Mouse (Mus musculus) cerebellum, adult 8-10 months (tissue): ENCODE results near the gene Olfr1499.
A peak's percentile ranks its signal among the peaks of the same experiment; 100 is the strongest.
"Not testable (repeated sequence)": the region's sequence is repeated elsewhere in the genome, so short reads cannot be mapped to it uniquely, and the experiment has no call there.

Experiments
- DNase-seq: peaks from one replicate; pipeline ENCODE4 v3.0.0; 2022

Olfr1499 gene

GRCm38 (mm10) chr19:13819347-13819746, at the start of gene Olfr1499:
TSS of gene Olfr1499 (minus strand) at chr19:13819447.
- DNase-seq: no peak

- DNase-seq: no peak
Observed at GRCm38 (mm10) chr19:13861495-13861894, 42.2 kb upstream of the Olfr1499 start, which contains the start of gene Olfr1502. TSS of gene Olfr1502 (plus strand) at chr19:13861795.

- DNase-seq: not testable (repeated sequence)
Observed at GRCm38 (mm10) chr19:13850592-13850991, 31.3 kb upstream of the Olfr1499 start, which contains the start of gene Olfr1501. TSS of gene Olfr1501 (minus strand) at chr19:13850692.

- DNase-seq: no peak
Observed at GRCm38 (mm10) chr19:13830388-13830787, 11.1 kb upstream of the Olfr1499 start, which contains the start of gene Olfr1500. TSS of gene Olfr1500 (minus strand) at chr19:13830488.

- no peak for DNase-seq
Observed at GRCm38 (mm10) chr19:13828447-13828846, 9.2 kb upstream of the Olfr1499 start.

- DNase-seq: no peak
Observed at GRCm38 (mm10) chr19:13820847-13821246, 1.6 kb upstream of the Olfr1499 start.

GRCm38 (mm10) chr19:13818827-13819226, 420 bp downstream of the Olfr1499 start:
- DNase-seq: no peak

GRCm38 (mm10) chr19:13812823-13813222, 6.4 kb downstream of the Olfr1499 start:
- no peak for DNase-seq

- not testable (repeated sequence) for DNase-seq
Observed at GRCm38 (mm10) chr19:13805486-13805885, 13.8 kb downstream of the Olfr1499 start.

- no peak for DNase-seq
Observed at GRCm38 (mm10) chr19:13798102-13798501, 21.1 kb downstream of the Olfr1499 start, which contains the start of gene Olfr1497. TSS of gene Olfr1497 (minus strand) at chr19:13798202.

GRCm38 (mm10) chr19:13777578-13777977, 41.7 kb downstream of the Olfr1499 start, which contains the start of gene Olfr1496:
TSS of gene Olfr1496 (plus strand) at chr19:13777878.
- DNase-seq: no peak

GRCm38 (mm10) chr19:13768565-13769276, 50.5 kb downstream of the Olfr1499 start:
- peak; percentile 14 for DNase-seq

- DNase-seq: no peak
Observed at GRCm38 (mm10) chr19:13764306-13764705, 54.9 kb downstream of the Olfr1499 start, which contains the start of gene Olfr1495. TSS of gene Olfr1495 (plus strand) at chr19:13764606.
